Mouse (Mus musculus): ENCODE measurements around the gene 4933405L10Rik. TPM values are rescaled to one million over a fixed set of nuclear protein-coding genes. Genes with fewer than 3 reads are reported as not detected.

The 4933405L10Rik gene
- total RNA-seq, 2 experiments from 2014 or later = not detected

GRCm38 (mm10) chr8:105754688-105755087 is 47.2 kb downstream of the 4933405L10Rik start:
- DNase-seq = no peak

- no peak for DNase-seq
Observed at GRCm38 (mm10) chr8:105757796-105758276, 50.4 kb downstream of the 4933405L10Rik start.

DNA sequence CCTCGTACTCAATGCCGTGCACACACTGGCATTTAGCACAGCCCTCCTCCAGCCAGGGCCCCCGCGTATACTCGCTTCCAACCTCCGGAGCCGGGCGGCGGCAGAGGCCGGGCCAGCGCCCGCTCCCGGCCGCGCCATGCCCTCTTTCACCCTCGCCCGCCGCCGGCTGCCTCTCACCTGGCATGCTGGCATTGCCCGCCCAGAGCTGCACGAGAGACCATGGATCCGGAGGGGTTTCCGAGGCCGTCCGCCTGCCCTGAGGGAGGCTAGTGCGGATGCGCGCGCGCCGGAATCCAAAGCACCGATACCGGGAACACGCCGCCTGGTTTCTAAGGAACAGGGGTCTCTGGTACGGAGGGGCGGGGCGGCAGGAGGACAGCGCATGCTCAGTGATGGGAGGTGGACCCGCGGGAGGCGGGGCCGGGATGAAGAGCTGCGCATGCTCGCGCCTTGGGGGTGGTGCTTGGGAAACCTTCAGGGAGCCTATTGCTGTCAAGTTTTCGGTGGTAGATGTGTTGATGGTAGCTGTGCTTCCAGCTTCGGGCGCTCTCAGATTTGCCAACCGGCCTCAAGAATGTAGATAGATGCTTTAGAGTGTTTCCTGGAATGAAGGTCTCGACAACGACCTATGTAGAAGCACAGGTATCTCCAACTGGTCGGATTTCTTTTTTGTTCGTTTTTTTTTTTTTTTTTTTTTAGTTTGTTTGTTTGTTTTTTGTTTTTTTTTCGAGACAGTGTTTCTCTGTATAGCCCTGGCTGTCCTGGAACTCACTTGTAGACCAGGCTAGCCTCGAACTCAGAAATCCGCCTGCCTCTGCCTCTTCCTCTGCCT is 51.0 kb downstream of the 4933405L10Rik start, which contains the start of gene Gfod2:
TSS of gene Gfod2 (minus strand) at position 388 of the 832 bp plus-strand sequence.
- peak; percentile 99 for DNase-seq

Other genes starting within 250 kb of the 4933405L10Rik start
- 10 to 100 TPM; 23.6 to 36.2 TPM for gene Tppp3, start 236.1 kb upstream of the 4933405L10Rik start, total RNA-seq (2021)
- gene Zdhhc1, start 210.8 kb upstream of the 4933405L10Rik start, total RNA-seq (2021) = 10 to 100 TPM; 16.0 to 17.7 TPM
- under 1 TPM; 0.23 to 0.66 TPM for gene Hsd11b2, start 188.9 kb upstream of the 4933405L10Rik start, total RNA-seq (2021)
- 100 to 1,000 TPM; 115 to 120 TPM for gene Atp6v0d1, start 141.6 kb upstream of the 4933405L10Rik start, total RNA-seq (2021)
- 10 to 100 TPM; 27.5 to 33.8 TPM for gene Ripor1, start 102.4 kb upstream of the 4933405L10Rik start, total RNA-seq (2021)
- gene Ctcf, start 71.1 kb upstream of the 4933405L10Rik start, total RNA-seq (2021) = 10 to 100 TPM; 50.8 to 65.2 TPM
- gene Agrp, start 70.3 kb upstream of the 4933405L10Rik start, total RNA-seq (2021) = 1 to 10 TPM in 1 of 2 experiments, under 1 TPM in 1; 0.92 to 1.9 TPM
- gene Carmil2, start 21.4 kb upstream of the 4933405L10Rik start, total RNA-seq (2021) = 1 to 10 TPM; 1.2 to 1.4 TPM
- gene Acd, start 6.6 kb upstream of the 4933405L10Rik start, total RNA-seq (2021) = 10 to 100 TPM; 24.9 to 26.3 TPM
- gene Pard6a, start 6.5 kb upstream of the 4933405L10Rik start, total RNA-seq (2021) = 10 to 100 TPM; 10.7 to 14.0 TPM
- 1 to 10 TPM; 4.5 to 4.9 TPM for gene Enkd1, start 555 bp downstream of the 4933405L10Rik start, total RNA-seq (2021)
- gene Gfod2, start 51.0 kb downstream of the 4933405L10Rik start, total RNA-seq (2021) = 10 to 100 TPM in 1 of 2 experiments, 1 to 10 TPM in 1; 9.7 to 10.3 TPM
- 10 to 100 TPM; 23.7 to 24.0 TPM for gene Ranbp10, start 119.7 kb downstream of the 4933405L10Rik start, total RNA-seq (2021)
- gene Tsnaxip1, start 120.1 kb downstream of the 4933405L10Rik start, total RNA-seq (2021) = not detected
- 1 to 10 TPM; 4.3 to 9.6 TPM for gene Cenpt, start 145.6 kb downstream of the 4933405L10Rik start, total RNA-seq (2021)
- 10 to 100 TPM; 40.0 to 41.1 TPM for gene Thap11, start 147.5 kb downstream of the 4933405L10Rik start, total RNA-seq (2021)
- 10 to 100 TPM; 43.2 to 43.8 TPM for gene Nutf2, start 152.9 kb downstream of the 4933405L10Rik start, total RNA-seq (2021)
- 10 to 100 TPM; 31.6 to 38.2 TPM for gene Edc4, start 173.2 kb downstream of the 4933405L10Rik start, total RNA-seq (2021)
- gene Nrn1l, start 185.9 kb downstream of the 4933405L10Rik start, total RNA-seq (2021) = 1 to 10 TPM in 1 of 2 experiments, under 1 TPM in 1; 0.59 to 1.7 TPM
- gene Pskh1, start 192.8 kb downstream of the 4933405L10Rik start, total RNA-seq (2021) = 10 to 100 TPM; 29.0 to 33.1 TPM
- under 1 TPM; 0.66 to 0.76 TPM for gene Ctrl, start 226.2 kb downstream of the 4933405L10Rik start, total RNA-seq (2021)
- 10 to 100 TPM; 68.1 to 87.1 TPM for gene Psmb10, start 230.8 kb downstream of the 4933405L10Rik start, total RNA-seq (2021)
- 1 to 10 TPM; 1.3 to 1.9 TPM for gene Lcat, start 235.7 kb downstream of the 4933405L10Rik start, total RNA-seq (2021)

Data from adrenal gland, postnatal 36 days (tissue).